Mouse (Mus musculus): Measurements from ENCODE around the gene Cdkn2aip. TPM values are rescaled to one million over a fixed set of nuclear protein-coding genes. Genes with fewer than 3 reads are reported as not detected.

Gene Cdkn2aip
- 48.1 and 52.6 TPM in 2 replicates for polyA plus RNA-seq (2014; fragmentation: Nextera tagmentation; extraction: Ambion mirVana)

GRCm38 (mm10) chr8:47713761-47714745 lies at the start of gene Cdkn2aip:
TSS of gene Cdkn2aip (minus strand) at chr8:47713932.
- WGBS, result under 1% methylated on average over 110 of the region's 114 CpGs
- peak within 1 kb of the TSS; percentile 99 for H3K4me3 ChIP-seq (ENCODE audit: low read depth, low read length)
- ATAC-seq (ENCODE audit: low FRiP score), result peak; percentile 93

GRCm38 (mm10) chr8:47763194-47763593 lies 49.5 kb upstream of the Cdkn2aip start:
- H3K27me3 ChIP-seq (ENCODE audit: control insufficient read depth, insufficient read depth, low read length), result peaks cover 2% of the 10 kb centered on the region; the same call in 1 of the 2 replicates
- DNase-seq (ENCODE audit: low spot score, missing footprints), result no peak
- WGBS, result 52% methylated on average over 9 of the region's 9 CpGs
- ATAC-seq (ENCODE audit: low FRiP score), result no peak
- 0 out of 2 replicates have a peak, but pooled peaks cover 3% of the 10 kb centered on the region for H3K4me1 ChIP-seq (ENCODE audit: control insufficient read depth, insufficient read depth, low read length)
- no peak overlapping the region for H3K9ac ChIP-seq (ENCODE audit: low read length)
- peak overlapping the region; percentile 8; the same call in 1 of the 2 replicates for H3K4me2 ChIP-seq
- no peak overlapping the region for H3K4me3 ChIP-seq (ENCODE audit: low read depth, low read length)
- H3K27ac ChIP-seq (ENCODE audit: low read depth, low read length), result no peak overlapping the region
- H3K9me3 ChIP-seq (ENCODE audit: control insufficient read depth, low read length), result no peaks in the 10 kb centered on the region
- no peaks in the 10 kb centered on the region for H3K36me3 ChIP-seq (ENCODE audit: control insufficient read depth, insufficient read depth, low read length)

More at GRCm38 (mm10) chr8:47713761-47714745, at the start of gene Cdkn2aip:
- peaks cover 4% of the 10 kb centered on the region; the same call in 1 of the 2 replicates for H3K36me3 ChIP-seq (ENCODE audit: control insufficient read depth, insufficient read depth, low read length)
- no peaks in the 10 kb centered on the region for H3K27me3 ChIP-seq (ENCODE audit: control insufficient read depth, insufficient read depth, low read length)
- H3K9me3 ChIP-seq (ENCODE audit: control insufficient read depth, low read length), result no peaks in the 10 kb centered on the region
- H3K27ac ChIP-seq (ENCODE audit: low read depth, low read length), result peak within 1 kb of the TSS; percentile 92
- H3K4me1 ChIP-seq (ENCODE audit: control insufficient read depth, insufficient read depth, low read length), result peaks cover 8% of the 10 kb centered on the region; the same call in 1 of the 2 replicates
- peak within 1 kb of the TSS; percentile 90 for H3K9ac ChIP-seq (ENCODE audit: low read length)
- H3K4me2 ChIP-seq, result peak within 1 kb of the TSS; percentile 77
- DNase-seq (ENCODE audit: low spot score, missing footprints), result peak; percentile 100

GRCm38 (mm10) chr8:47760685-47761084 lies 47.0 kb upstream of the Cdkn2aip start:
- Histone ChIP-seq H3K9me3 (ENCODE audit: control insufficient read depth, low read length) (no peaks in the 10 kb centered on the region), H3K27ac (ENCODE audit: low read depth, low read length) (no peak overlapping the region), H3K27me3 (ENCODE audit: control insufficient read depth, insufficient read depth, low read length) (peaks cover 2% of the 10 kb centered on the region; the same call in 1 of the 2 replicates), H3K4me1 (ENCODE audit: control insufficient read depth, insufficient read depth, low read length) (0 out of 2 replicates have a peak, but pooled peaks cover 3% of the 10 kb centered on the region), H3K4me3 (ENCODE audit: low read depth, low read length) (no peak overlapping the region), H3K4me2 (no peak overlapping the region), H3K9ac (ENCODE audit: low read length) (no peak overlapping the region), H3K36me3 (ENCODE audit: control insufficient read depth, insufficient read depth, low read length) (no peaks in the 10 kb centered on the region)
- DNase-seq (ENCODE audit: low spot score, missing footprints) (no peak), ATAC-seq (ENCODE audit: low FRiP score) (no peak)
- 75% methylated on average over 11 of the region's 11 CpGs for WGBS

- H3K9me3 ChIP-seq (ENCODE audit: control insufficient read depth, low read length), result no peaks in the 10 kb centered on the region
- no peaks in the 10 kb centered on the region for H3K36me3 ChIP-seq (ENCODE audit: control insufficient read depth, insufficient read depth, low read length)
- H3K27me3 ChIP-seq (ENCODE audit: control insufficient read depth, insufficient read depth, low read length), result peaks cover 2% of the 10 kb centered on the region; the same call in 1 of the 2 replicates
- no peak overlapping the region for H3K4me3 ChIP-seq (ENCODE audit: low read depth, low read length)
- H3K27ac ChIP-seq (ENCODE audit: low read depth, low read length), result no peak overlapping the region
- DNase-seq (ENCODE audit: low spot score, missing footprints) (no peak), ATAC-seq (ENCODE audit: low FRiP score) (no peak)
- H3K9ac ChIP-seq (ENCODE audit: low read length), result no peak overlapping the region
- WGBS, result 67% methylated on average over 4 of the region's 4 CpGs
- H3K4me2 ChIP-seq, result no peak overlapping the region
- 0 out of 2 replicates have a peak, but pooled peaks cover 3% of the 10 kb centered on the region for H3K4me1 ChIP-seq (ENCODE audit: control insufficient read depth, insufficient read depth, low read length)
Measured at GRCm38 (mm10) chr8:47760186-47760585, 46.5 kb upstream of the Cdkn2aip start.

GRCm38 (mm10) chr8:47753121-47753520 lies 39.4 kb upstream of the Cdkn2aip start:
- no peak for ATAC-seq (ENCODE audit: low FRiP score)
- Histone ChIP-seq H3K4me3 (ENCODE audit: low read depth, low read length) (no peak overlapping the region), H3K9me3 (ENCODE audit: control insufficient read depth, low read length) (no peaks in the 10 kb centered on the region), H3K36me3 (ENCODE audit: control insufficient read depth, insufficient read depth, low read length) (no peaks in the 10 kb centered on the region), H3K27ac (ENCODE audit: low read depth, low read length) (no peak overlapping the region), H3K4me1 (ENCODE audit: control insufficient read depth, insufficient read depth, low read length) (no peaks in the 10 kb centered on the region), H3K4me2 (no peak overlapping the region), H3K27me3 (ENCODE audit: control insufficient read depth, insufficient read depth, low read length) (no peaks in the 10 kb centered on the region), H3K9ac (ENCODE audit: low read length) (no peak overlapping the region)
- no peak for DNase-seq (ENCODE audit: low spot score, missing footprints)
- 89% methylated on average over 3 of the region's 3 CpGs for WGBS

- DNase-seq (ENCODE audit: low spot score, missing footprints) (no peak), ATAC-seq (ENCODE audit: low FRiP score) (no peak)
- H3K4me3 ChIP-seq (ENCODE audit: low read depth, low read length), result no peak overlapping the region
- no peak overlapping the region for H3K9ac ChIP-seq (ENCODE audit: low read length)
- no peak overlapping the region for H3K4me2 ChIP-seq
- 55% methylated on average over 14 of the region's 14 CpGs for WGBS
- no peaks in the 10 kb centered on the region for H3K9me3 ChIP-seq (ENCODE audit: control insufficient read depth, low read length)
- no peaks in the 10 kb centered on the region for H3K27me3 ChIP-seq (ENCODE audit: control insufficient read depth, insufficient read depth, low read length)
- no peak overlapping the region for H3K27ac ChIP-seq (ENCODE audit: low read depth, low read length)
- no peaks in the 10 kb centered on the region for H3K36me3 ChIP-seq (ENCODE audit: control insufficient read depth, insufficient read depth, low read length)
- no peaks in the 10 kb centered on the region for H3K4me1 ChIP-seq (ENCODE audit: control insufficient read depth, insufficient read depth, low read length)
Measured at GRCm38 (mm10) chr8:47750096-47750495, 36.4 kb upstream of the Cdkn2aip start.

GRCm38 (mm10) chr8:47749491-47749890 lies 35.8 kb upstream of the Cdkn2aip start:
- Histone ChIP-seq H3K27me3 (ENCODE audit: control insufficient read depth, insufficient read depth, low read length) (no peaks in the 10 kb centered on the region), H3K4me2 (no peak overlapping the region), H3K9me3 (ENCODE audit: control insufficient read depth, low read length) (no peaks in the 10 kb centered on the region), H3K4me3 (ENCODE audit: low read depth, low read length) (no peak overlapping the region), H3K27ac (ENCODE audit: low read depth, low read length) (no peak overlapping the region), H3K36me3 (ENCODE audit: control insufficient read depth, insufficient read depth, low read length) (no peaks in the 10 kb centered on the region), H3K9ac (ENCODE audit: low read length) (no peak overlapping the region), H3K4me1 (ENCODE audit: control insufficient read depth, insufficient read depth, low read length) (no peaks in the 10 kb centered on the region)
- no peak for ATAC-seq (ENCODE audit: low FRiP score)
- WGBS, result 81% methylated on average over 8 of the region's 8 CpGs
- no peak for DNase-seq (ENCODE audit: low spot score, missing footprints)

GRCm38 (mm10) chr8:47746304-47746703 lies 32.6 kb upstream of the Cdkn2aip start:
- Histone ChIP-seq H3K4me1 (ENCODE audit: control insufficient read depth, insufficient read depth, low read length) (no peaks in the 10 kb centered on the region), H3K9me3 (ENCODE audit: control insufficient read depth, low read length) (no peaks in the 10 kb centered on the region), H3K9ac (ENCODE audit: low read length) (no peak overlapping the region), H3K27ac (ENCODE audit: low read depth, low read length) (no peak overlapping the region), H3K4me3 (ENCODE audit: low read depth, low read length) (no peak overlapping the region), H3K4me2 (no peak overlapping the region), H3K27me3 (ENCODE audit: control insufficient read depth, insufficient read depth, low read length) (no peaks in the 10 kb centered on the region), H3K36me3 (ENCODE audit: control insufficient read depth, insufficient read depth, low read length) (no peaks in the 10 kb centered on the region)
- WGBS, result 84% methylated on average over 12 of the region's 12 CpGs
- no peak for ATAC-seq (ENCODE audit: low FRiP score)
- no peak for DNase-seq (ENCODE audit: low spot score, missing footprints)

GRCm38 (mm10) chr8:47745848-47746247 lies 32.1 kb upstream of the Cdkn2aip start:
- Histone ChIP-seq H3K9me3 (ENCODE audit: control insufficient read depth, low read length) (no peaks in the 10 kb centered on the region), H3K27ac (ENCODE audit: low read depth, low read length) (no peak overlapping the region), H3K4me2 (no peak overlapping the region), H3K36me3 (ENCODE audit: control insufficient read depth, insufficient read depth, low read length) (no peaks in the 10 kb centered on the region), H3K9ac (ENCODE audit: low read length) (no peak overlapping the region), H3K4me3 (ENCODE audit: low read depth, low read length) (no peak overlapping the region), H3K27me3 (ENCODE audit: control insufficient read depth, insufficient read depth, low read length) (no peaks in the 10 kb centered on the region), H3K4me1 (ENCODE audit: control insufficient read depth, insufficient read depth, low read length) (no peaks in the 10 kb centered on the region)
- 47% methylated on average over 6 of the region's 6 CpGs for WGBS
- ATAC-seq (ENCODE audit: low FRiP score) (no peak), DNase-seq (ENCODE audit: low spot score, missing footprints) (no peak)
